Mouse (Mus musculus) adrenal gland, adult (tissue): ENCODE measurements around the gene Map3k5.

Experiments
- DNase-seq, 2 experiments: peaks; one replicate each; pipeline ENCODE4 v3.0.0; 2022 to 2023; ENCODE audit warnings: low spot score in 1 of 2; ENCODE audit not compliant: inconsistent age in 2 of 2

The Map3k5 gene

GRCm38 (mm10) chr10:20148773-20149120 lies 214.5 kb downstream of the Map3k5 start:
- peak; percentile 71 to 85 for DNase-seq

- DNase-seq, result peak; percentile 70 to 87
Measured at GRCm38 (mm10) chr10:20149121-20149834, 215.0 kb downstream of the Map3k5 start.

- DNase-seq, result peak in 1 of 2 experiments; percentile 75
Measured at GRCm38 (mm10) chr10:20149835-20150355, 215.6 kb downstream of the Map3k5 start.

GRCm38 (mm10) chr10:20152131-20152530 lies 217.9 kb downstream of the Map3k5 start:
- no peak for DNase-seq

GRCm38 (mm10) chr10:20153507-20153906 lies 219.2 kb downstream of the Map3k5 start:
- no peak for DNase-seq

GRCm38 (mm10) chr10:20155401-20155800 lies 221.1 kb downstream of the Map3k5 start:
- peak; percentile 32 to 43 for DNase-seq

GRCm38 (mm10) chr10:20157021-20157726 lies 222.9 kb downstream of the Map3k5 start:
- no peak for DNase-seq

- no peak for DNase-seq
Measured at GRCm38 (mm10) chr10:20158756-20159155, 224.5 kb downstream of the Map3k5 start.

- DNase-seq, result no peak
Measured at GRCm38 (mm10) chr10:20159308-20159707, 225.0 kb downstream of the Map3k5 start.

GRCm38 (mm10) chr10:20160914-20161313 lies 226.6 kb downstream of the Map3k5 start:
- peak; percentile 28 to 60 for DNase-seq

GRCm38 (mm10) chr10:20164810-20165209 lies 230.5 kb downstream of the Map3k5 start:
- DNase-seq, result no peak

GRCm38 (mm10) chr10:20166797-20167196 lies 232.5 kb downstream of the Map3k5 start:
- DNase-seq, result no peak

GRCm38 (mm10) chr10:20167467-20167866 lies 233.2 kb downstream of the Map3k5 start:
- no peak for DNase-seq

GRCm38 (mm10) chr10:20169182-20169674 lies 235.0 kb downstream of the Map3k5 start:
- no peak for DNase-seq

- no peak for DNase-seq
Measured at GRCm38 (mm10) chr10:20169927-20170604, 235.8 kb downstream of the Map3k5 start.

GRCm38 (mm10) chr10:20170605-20171088 lies 236.4 kb downstream of the Map3k5 start:
- peak; percentile 72 to 86 for DNase-seq

- no peak for DNase-seq
Measured at GRCm38 (mm10) chr10:20171209-20171608, 236.9 kb downstream of the Map3k5 start.

GRCm38 (mm10) chr10:20171756-20172155 lies 237.5 kb downstream of the Map3k5 start:
- DNase-seq, result no peak

- DNase-seq, result no peak
Measured at GRCm38 (mm10) chr10:20173733-20174132, 239.5 kb downstream of the Map3k5 start.

- DNase-seq, result no peak
Measured at GRCm38 (mm10) chr10:20176054-20176453, 241.8 kb downstream of the Map3k5 start.
